Mouse (Mus musculus) ES-E14 (cell line): Measurements from ENCODE around the gene Ltbp3.

ENCODE experiments used
- CHD2 ChIP-seq: IDR thresholded peaks from 2 replicates; pipeline ENCODE4 v1.6.1; 2014; ENCODE audit warnings: mild to moderate bottlenecking, low read depth, low read length, inconsistent platforms
- ZC3H11A ChIP-seq: IDR thresholded peaks from 2 replicates; pipeline ENCODE4 v1.6.1; 2012; ENCODE audit warnings: low read depth, mild to moderate bottlenecking, inconsistent platforms, low read length, borderline replicate concordance

GRCm38 (mm10) chr19:5713730-5714129 lies 27.0 kb upstream of the Ltbp3 start:
- TF ChIP-seq CHD2 (no peak), ZC3H11A (no peak)
